Comparison of ENCODE assay signal across 22 mouse cellular contexts in genomic region chr7:67502631-67503030, GRCm38 (mm10).
DNase-seq lines count a peak whose midpoint lies in the region; ATAC-seq lines count a peak whose summit lies in the region.
"Had no signal": no experiment of that assay in that cellular context is flagged by ENCODE, and none has a peak within 500 bp of the region (broad histone marks: within the 10 kb centered on the region; RNA-seq: fewer than 3 reads in every experiment).

No protein-coding gene starts in this region.

- no peaks in the 10 kb centered on the region for H3K27me3 ChIP-seq in forebrain, embryonic 15.5 days
- no peaks in the 10 kb centered on the region for H3K27me3 ChIP-seq in forebrain, embryonic 11.5 days (ENCODE audit: control insufficient read depth, insufficient read depth, low read length)
- H3K27me3 ChIP-seq in hindbrain, embryonic 10.5 days (ENCODE audit: insufficient read depth, poor library complexity, severe bottlenecking) = no peaks in the 10 kb centered on the region
- H3K27me3 ChIP-seq in hindbrain, embryonic 11.5 days (ENCODE audit: control insufficient read depth, insufficient read depth, low read length) = no peaks in the 10 kb centered on the region
- no peaks in the 10 kb centered on the region for H3K27me3 ChIP-seq in midbrain, embryonic 15.5 days (replicated peaks)
- no peaks in the 10 kb centered on the region for H3K27me3 ChIP-seq in midbrain, embryonic 11.5 days (ENCODE audit: control insufficient read depth, insufficient read depth, low read length)
- H3K27me3 ChIP-seq: heart, embryonic 15.5 days; limb, embryonic 12.5 days; liver, embryonic 15.5 days; stomach, embryonic 15.5 days had no signal

- no peaks in the 10 kb centered on the region for H3K9me3 ChIP-seq in forebrain, embryonic 15.5 days
- H3K9me3 ChIP-seq in forebrain, embryonic 11.5 days (ENCODE audit: control insufficient read depth, low read length) = no peaks in the 10 kb centered on the region
- H3K9me3 ChIP-seq in hindbrain, embryonic 10.5 days = no peaks in the 10 kb centered on the region
- H3K9me3 ChIP-seq in hindbrain, embryonic 11.5 days (ENCODE audit: control insufficient read depth, low read length) = no peaks in the 10 kb centered on the region
- no peaks in the 10 kb centered on the region for H3K9me3 ChIP-seq in midbrain, embryonic 15.5 days
- H3K9me3 ChIP-seq in midbrain, embryonic 11.5 days (ENCODE audit: control insufficient read depth, low read length) = no peaks in the 10 kb centered on the region
- H3K9me3 ChIP-seq: G1E; heart, embryonic 15.5 days; limb, embryonic 12.5 days; liver, embryonic 15.5 days; stomach, embryonic 15.5 days had no signal

- no peak overlapping the region for H3K9ac ChIP-seq in forebrain, embryonic 15.5 days (replicated peaks)
- H3K9ac ChIP-seq in forebrain, embryonic 11.5 days (ENCODE audit: low read length) = no peak overlapping the region
- no peak overlapping the region; the same call in 1 of the 2 replicates for H3K9ac ChIP-seq in hindbrain, embryonic 11.5 days (ENCODE audit: low read depth, low read length)
- no peak overlapping the region for H3K9ac ChIP-seq in midbrain, embryonic 15.5 days
- no peak overlapping the region for H3K9ac ChIP-seq in midbrain, embryonic 11.5 days (ENCODE audit: low read length)
- H3K9ac ChIP-seq: heart, embryonic 15.5 days; limb, embryonic 12.5 days; liver, embryonic 15.5 days; lung, embryonic 14.5 days; stomach, embryonic 15.5 days had no signal

- ATAC-seq in forebrain, embryonic 15.5 days (replicated peaks) = no peak
- ATAC-seq in forebrain, embryonic 11.5 days (replicated peaks; ENCODE audit: low FRiP score) = no peak
- ATAC-seq in hindbrain, embryonic 11.5 days (ENCODE audit: low FRiP score) = no peak
- no peak for ATAC-seq in midbrain, embryonic 15.5 days (replicated peaks)
- no peak for ATAC-seq in midbrain, embryonic 11.5 days (ENCODE audit: low FRiP score)
- ATAC-seq: intestine, embryonic 16.5 days had no signal

- no peaks in the 10 kb centered on the region for H3K36me3 ChIP-seq in forebrain, embryonic 15.5 days
- no peaks in the 10 kb centered on the region for H3K36me3 ChIP-seq in forebrain, embryonic 11.5 days (ENCODE audit: control insufficient read depth, insufficient read depth, low read length)
- H3K36me3 ChIP-seq in hindbrain, embryonic 10.5 days = no peaks in the 10 kb centered on the region
- no peaks in the 10 kb centered on the region for H3K36me3 ChIP-seq in hindbrain, embryonic 11.5 days (ENCODE audit: control insufficient read depth, insufficient read depth, low read length)
- no peaks in the 10 kb centered on the region for H3K36me3 ChIP-seq in midbrain, embryonic 15.5 days (replicated peaks)
- no peaks in the 10 kb centered on the region for H3K36me3 ChIP-seq in midbrain, embryonic 11.5 days (ENCODE audit: control insufficient read depth, insufficient read depth, low read length)
- H3K36me3 ChIP-seq: G1E; heart, embryonic 15.5 days; limb, embryonic 12.5 days; liver, embryonic 15.5 days; stomach, embryonic 15.5 days had no signal

- H3K4me3 ChIP-seq in forebrain, embryonic 15.5 days = no peak overlapping the region
- H3K4me3 ChIP-seq in forebrain, embryonic 11.5 days (ENCODE audit: low read depth, low read length) = no peak overlapping the region
- no peak overlapping the region for H3K4me3 ChIP-seq in hindbrain, embryonic 10.5 days
- H3K4me3 ChIP-seq in hindbrain, embryonic 11.5 days (ENCODE audit: low read depth, low read length) = no peak overlapping the region
- H3K4me3 ChIP-seq in midbrain, embryonic 15.5 days = no peak overlapping the region
- no peak overlapping the region for H3K4me3 ChIP-seq in midbrain, embryonic 11.5 days (ENCODE audit: low read depth, low read length)
- H3K4me3 ChIP-seq: gastrocnemius, adult 2 months; heart, embryonic 15.5 days; limb, embryonic 12.5 days; liver, embryonic 15.5 days; stomach, embryonic 15.5 days had no signal

- intact Hi-C loops in gastrocnemius, postnatal 36 days (cut with DNase I) = no loop called here

- no peak for DNase-seq in forebrain, embryonic 11.5 days (ENCODE audit: low spot score)
- no peak for DNase-seq in hindbrain, embryonic 10.5 days (ENCODE audit: low spot score)
- DNase-seq in hindbrain, embryonic 11.5 days (ENCODE audit: low spot score) = no peak
- no peak for DNase-seq in midbrain, embryonic 11.5 days (ENCODE audit: low spot score, missing footprints)
- DNase-seq in gastrocnemius, postnatal 36 days = no peak
- DNase-seq: adrenal gland, adult 8-10 months; cerebellum, adult 9-10 months; heart, postnatal 36 days; kidney, adult 8-10 months; kidney, postnatal 10 days; lung, embryonic 14.5 days; lung, postnatal 14 days; right cerebral cortex, postnatal 25 days had no signal

- peaks cover 16% of the 10 kb centered on the region for H3K4me1 ChIP-seq in forebrain, embryonic 15.5 days
- no peaks in the 10 kb centered on the region for H3K4me1 ChIP-seq in forebrain, embryonic 11.5 days (replicated peaks; ENCODE audit: control insufficient read depth, insufficient read depth, low read length)
- peaks cover 21% of the 10 kb centered on the region for H3K4me1 ChIP-seq in hindbrain, embryonic 10.5 days (replicated peaks)
- no peaks in the 10 kb centered on the region for H3K4me1 ChIP-seq in hindbrain, embryonic 11.5 days (replicated peaks; ENCODE audit: control insufficient read depth, insufficient read depth, low read length)
- peaks cover 7% of the 10 kb centered on the region; the same call in 1 of the 2 replicates for H3K4me1 ChIP-seq in midbrain, embryonic 15.5 days
- H3K4me1 ChIP-seq in midbrain, embryonic 11.5 days (ENCODE audit: control insufficient read depth, insufficient read depth, low read length) = no peaks in the 10 kb centered on the region
- H3K4me1 ChIP-seq: liver, embryonic 15.5 days had no signal

- 72% methylated on average over 4 of the region's 4 CpGs for WGBS in forebrain, embryonic 15.5 days
- 76% methylated on average over 4 of the region's 4 CpGs for WGBS in forebrain, embryonic 11.5 days
- WGBS in hindbrain, embryonic 10.5 days = 68% methylated on average over 4 of the region's 4 CpGs
- 74% methylated on average over 4 of the region's 4 CpGs for WGBS in hindbrain, embryonic 11.5 days
- 78% methylated on average over 4 of the region's 4 CpGs for WGBS in midbrain, embryonic 15.5 days
- WGBS in midbrain, embryonic 11.5 days = 67% methylated on average over 4 of the region's 4 CpGs

- H3K27ac ChIP-seq in forebrain, embryonic 15.5 days (replicated peaks) = peak overlapping the region; percentile 32; the same call in 1 of the 2 replicates
- no peak overlapping the region for H3K27ac ChIP-seq in forebrain, embryonic 11.5 days (ENCODE audit: low read depth, low read length)
- peak overlapping the region; percentile 42; the same call in 1 of the 2 replicates for H3K27ac ChIP-seq in hindbrain, embryonic 10.5 days
- H3K27ac ChIP-seq in hindbrain, embryonic 11.5 days (ENCODE audit: low read depth, low read length) = no peak overlapping the region
- H3K27ac ChIP-seq in midbrain, embryonic 15.5 days = peak overlapping the region; percentile 72
- no peak overlapping the region for H3K27ac ChIP-seq in midbrain, embryonic 11.5 days (ENCODE audit: low read depth, low read length)
- H3K27ac ChIP-seq: limb, embryonic 12.5 days; liver, embryonic 15.5 days; stomach, embryonic 15.5 days had no signal

- no peak overlapping the region for H3K4me2 ChIP-seq in forebrain, embryonic 15.5 days (replicated peaks)
- H3K4me2 ChIP-seq in forebrain, embryonic 11.5 days (ENCODE audit: low read depth, low read length, severe bottlenecking) = no peak overlapping the region
- H3K4me2 ChIP-seq in hindbrain, embryonic 11.5 days (replicated peaks; ENCODE audit: low read depth, low read length) = no peak overlapping the region
- no peak overlapping the region for H3K4me2 ChIP-seq in midbrain, embryonic 15.5 days
- H3K4me2 ChIP-seq in midbrain, embryonic 11.5 days = no peak overlapping the region
- H3K4me2 ChIP-seq: heart, embryonic 15.5 days; limb, embryonic 12.5 days; liver, embryonic 15.5 days; lung, embryonic 14.5 days; stomach, embryonic 15.5 days had no signal

Comparison
In these comparisons a context has a peak if more than half of its experiments do, and no peak if none do; other contexts are left out.
1. H3K27ac ChIP-seq: peak in forebrain, embryonic 15.5 days (single experiment), hindbrain, embryonic 10.5 days (single experiment) and midbrain, embryonic 15.5 days (single experiment); none in forebrain, embryonic 11.5 days (single experiment), hindbrain, embryonic 11.5 days (single experiment) and midbrain, embryonic 11.5 days (single experiment).